Mouse (Mus musculus) bone marrow, adult 2 months (tissue): Measurements from ENCODE around the gene Prss57.

Source experiments
- CTCF ChIP-seq: fragments of 200-500 bp; IDR thresholded peaks from 2 replicates; pipeline ENCODE4 v1.5.1; 2011; ENCODE audit warnings: low read length, control low read depth; ENCODE audit not compliant: control insufficient read depth, insufficient read depth
- POLR2A ChIP-seq: fragments of 200-500 bp; IDR thresholded peaks from 2 replicates; pipeline ENCODE4 v1.6.1; 2011; ENCODE audit warnings: low read depth, mild to moderate bottlenecking, control low read depth, low read length, borderline replicate concordance; ENCODE audit not compliant: control insufficient read depth

GRCm38 (mm10) chr10:79820782-79821181 is 30.0 kb upstream of the Prss57 start, which contains the start of gene Misp:
- TF ChIP-seq CTCF (no peak), POLR2A (no peak)
